Mouse (Mus musculus): ENCODE measurements around the gene Mdga2. TPM values are rescaled to one million over a fixed set of nuclear protein-coding genes. Genes with fewer than 3 reads are reported as not detected.

Mdga2 gene
- polyA plus RNA-seq, 1 experiment from 2014 or later: 8.3 TPM

DNA sequence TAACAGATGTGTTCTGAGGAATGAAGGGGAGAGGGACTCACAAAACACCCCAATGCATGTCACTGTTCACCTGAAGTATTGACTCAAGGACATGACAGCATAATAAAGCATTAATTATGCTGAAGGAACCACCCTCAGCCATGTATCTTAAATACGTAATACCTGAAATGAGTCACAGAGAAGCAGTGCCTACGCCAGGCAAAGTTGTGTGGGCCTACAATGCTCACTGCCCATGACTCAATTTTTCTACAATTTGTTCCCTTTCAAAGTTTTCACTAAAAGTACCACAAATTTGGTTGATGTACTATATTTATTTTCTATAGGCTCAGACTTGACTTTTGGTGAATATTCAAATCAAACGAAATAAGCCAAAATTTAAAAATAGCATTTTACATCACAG is 80.7 kb downstream of the Mdga2 start:
- Histone ChIP-seq H3K27ac (no peak overlapping the region), H3K36me3 (ENCODE audit: poor library complexity, severe bottlenecking) (no peaks in the 10 kb centered on the region), H3K4me2 (no peak overlapping the region), H3K9ac (no peak overlapping the region), H3K27me3 (no peaks in the 10 kb centered on the region), H3K9me3 (replicated peaks) (no peaks in the 10 kb centered on the region), H3K4me1 (no peaks in the 10 kb centered on the region), H3K4me3 (no peak overlapping the region)
- no peak for ATAC-seq
- WGBS: 91% methylated on average over 3 of the region's 3 CpGs

DNA sequence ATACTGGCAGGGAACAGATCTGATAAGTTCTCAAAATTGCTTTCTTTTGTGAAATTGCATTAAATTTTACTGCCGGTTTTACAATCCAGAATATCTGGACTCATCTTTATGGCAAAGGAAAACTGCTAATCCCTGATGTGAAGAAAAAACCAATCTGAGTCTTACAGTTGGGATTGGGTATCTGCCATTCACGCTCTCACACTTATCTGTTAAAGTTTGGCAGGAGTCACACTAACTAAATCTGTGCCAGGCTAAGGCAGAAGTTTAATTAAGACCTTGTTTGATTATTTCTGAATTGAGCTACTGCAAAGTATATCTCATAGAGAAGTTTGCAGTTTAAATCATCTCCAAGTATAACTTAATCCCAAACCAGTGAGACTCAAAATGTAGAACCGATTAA is 82.2 kb downstream of the Mdga2 start:
- H3K27ac ChIP-seq: no peak overlapping the region
- ATAC-seq: no peak

DNA sequence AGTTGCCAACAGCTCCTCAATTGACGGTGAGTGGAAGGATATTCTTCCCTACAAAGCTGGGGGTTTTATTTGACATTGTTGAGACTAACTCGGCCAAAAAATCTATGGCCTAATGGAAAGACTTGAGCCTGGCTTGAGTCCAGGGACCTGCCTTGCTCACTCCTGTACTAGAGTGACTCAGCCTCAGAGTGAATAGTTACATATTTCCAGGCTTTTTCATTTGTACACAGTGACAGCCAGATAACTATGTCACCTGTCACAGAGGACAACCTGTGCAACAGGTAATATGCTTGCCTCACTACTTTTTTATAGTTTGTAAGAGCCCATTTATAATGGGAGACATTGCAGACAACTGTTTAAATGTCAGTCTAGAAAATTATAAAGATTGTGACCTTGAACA is 94.9 kb downstream of the Mdga2 start:
- Histone ChIP-seq H3K4me2 (no peak overlapping the region), H3K9me3 (replicated peaks) (no peaks in the 10 kb centered on the region), H3K9ac (no peak overlapping the region), H3K27me3 (no peaks in the 10 kb centered on the region), H3K4me1 (no peaks in the 10 kb centered on the region), H3K27ac (no peak overlapping the region), H3K36me3 (ENCODE audit: poor library complexity, severe bottlenecking) (no peaks in the 10 kb centered on the region), H3K4me3 (no peak overlapping the region)
- 80% methylated on average over 2 of the region's 2 CpGs for WGBS
- ATAC-seq: no peak

More for the DNA sequence above, 82.2 kb downstream of the Mdga2 start:
- Histone ChIP-seq H3K4me3 (no peak overlapping the region), H3K4me1 (no peaks in the 10 kb centered on the region), H3K27me3 (no peaks in the 10 kb centered on the region), H3K36me3 (ENCODE audit: poor library complexity, severe bottlenecking) (no peaks in the 10 kb centered on the region), H3K4me2 (no peak overlapping the region), H3K9me3 (replicated peaks) (no peaks in the 10 kb centered on the region), H3K9ac (no peak overlapping the region)
- 88% methylated on average over 3 of the region's 3 CpGs for WGBS

GRCm38 (mm10) chr12:67123874-67124273 is 98.5 kb downstream of the Mdga2 start:
- H3K36me3 ChIP-seq (ENCODE audit: poor library complexity, severe bottlenecking): no peaks in the 10 kb centered on the region
- no peak overlapping the region for H3K27ac ChIP-seq
- no peak overlapping the region for H3K4me2 ChIP-seq
- no peak for ATAC-seq
- 37% methylated on average over 3 of the region's 3 CpGs for WGBS
- H3K4me1 ChIP-seq: no peaks in the 10 kb centered on the region
- H3K9me3 ChIP-seq (replicated peaks): no peaks in the 10 kb centered on the region
- H3K27me3 ChIP-seq: no peaks in the 10 kb centered on the region
- no peak overlapping the region for H3K4me3 ChIP-seq
- no peak overlapping the region for H3K9ac ChIP-seq

GRCm38 (mm10) chr12:67118652-67119515 is 103.5 kb downstream of the Mdga2 start:
- ATAC-seq: no peak
- 86% methylated on average over 6 of the region's 6 CpGs for WGBS
- H3K9me3 ChIP-seq (replicated peaks): no peaks in the 10 kb centered on the region
- no peak overlapping the region for H3K9ac ChIP-seq
- H3K4me1 ChIP-seq: no peaks in the 10 kb centered on the region
- H3K4me2 ChIP-seq: no peak overlapping the region
- H3K27me3 ChIP-seq: no peaks in the 10 kb centered on the region
- H3K27ac ChIP-seq: no peak overlapping the region
- no peak overlapping the region for H3K4me3 ChIP-seq
- H3K36me3 ChIP-seq (ENCODE audit: poor library complexity, severe bottlenecking): no peaks in the 10 kb centered on the region

- Histone ChIP-seq H3K4me3 (no peak overlapping the region), H3K27me3 (no peaks in the 10 kb centered on the region), H3K27ac (no peak overlapping the region), H3K36me3 (ENCODE audit: poor library complexity, severe bottlenecking) (no peaks in the 10 kb centered on the region), H3K4me2 (no peak overlapping the region), H3K9me3 (replicated peaks) (no peaks in the 10 kb centered on the region), H3K9ac (no peak overlapping the region), H3K4me1 (no peaks in the 10 kb centered on the region)
- 81% methylated on average over 3 of the region's 3 CpGs for WGBS
- ATAC-seq: no peak
Measured at GRCm38 (mm10) chr12:67104171-67104570, 118.2 kb downstream of the Mdga2 start.

GRCm38 (mm10) chr12:67094414-67094813 is 127.9 kb downstream of the Mdga2 start:
- no peak overlapping the region for H3K27ac ChIP-seq
- no peak overlapping the region for H3K4me3 ChIP-seq
- H3K4me2 ChIP-seq: no peak overlapping the region
- no peaks in the 10 kb centered on the region for H3K27me3 ChIP-seq
- no peaks in the 10 kb centered on the region for H3K9me3 ChIP-seq (replicated peaks)
- no peaks in the 10 kb centered on the region for H3K36me3 ChIP-seq (ENCODE audit: poor library complexity, severe bottlenecking)
- H3K9ac ChIP-seq: no peak overlapping the region
- H3K4me1 ChIP-seq: no peaks in the 10 kb centered on the region
- ATAC-seq: no peak

DNA sequence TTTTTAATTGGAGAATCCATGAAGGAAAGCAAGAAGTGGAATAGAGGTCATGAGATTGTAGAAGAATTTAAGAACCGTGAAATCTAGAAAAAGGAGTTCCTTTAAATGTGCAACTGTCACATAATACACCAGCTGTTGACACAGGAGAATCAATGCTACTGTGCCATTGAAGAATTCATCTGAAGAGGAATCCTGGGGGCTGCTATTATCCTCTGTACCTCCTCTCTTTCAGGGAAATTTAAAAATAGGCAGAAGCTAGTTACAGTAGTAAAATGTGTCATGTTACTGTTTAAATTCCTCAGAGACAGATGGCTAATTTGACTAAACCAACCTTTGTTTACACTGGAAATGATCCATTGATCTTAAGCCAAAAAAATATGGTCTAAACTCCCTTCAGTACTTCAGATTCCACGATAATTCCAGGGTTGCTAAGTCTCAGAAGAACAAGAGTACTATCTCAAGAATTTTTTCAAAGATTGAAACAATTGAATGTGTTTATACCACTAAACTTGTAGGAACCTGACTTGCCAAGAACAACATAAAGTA is 131.9 kb downstream of the Mdga2 start:
- WGBS: 54% methylated on average over 2 of the region's 2 CpGs
- no peaks in the 10 kb centered on the region for H3K4me1 ChIP-seq
- H3K27me3 ChIP-seq: no peaks in the 10 kb centered on the region
- H3K36me3 ChIP-seq (ENCODE audit: poor library complexity, severe bottlenecking): no peaks in the 10 kb centered on the region
- H3K4me3 ChIP-seq: no peak overlapping the region
- no peak overlapping the region for H3K9ac ChIP-seq
- H3K27ac ChIP-seq: no peak overlapping the region
- ATAC-seq: peak; percentile 55; the same call in 1 of the 2 replicates
- H3K9me3 ChIP-seq (replicated peaks): no peaks in the 10 kb centered on the region
- no peak overlapping the region for H3K4me2 ChIP-seq

DNA sequence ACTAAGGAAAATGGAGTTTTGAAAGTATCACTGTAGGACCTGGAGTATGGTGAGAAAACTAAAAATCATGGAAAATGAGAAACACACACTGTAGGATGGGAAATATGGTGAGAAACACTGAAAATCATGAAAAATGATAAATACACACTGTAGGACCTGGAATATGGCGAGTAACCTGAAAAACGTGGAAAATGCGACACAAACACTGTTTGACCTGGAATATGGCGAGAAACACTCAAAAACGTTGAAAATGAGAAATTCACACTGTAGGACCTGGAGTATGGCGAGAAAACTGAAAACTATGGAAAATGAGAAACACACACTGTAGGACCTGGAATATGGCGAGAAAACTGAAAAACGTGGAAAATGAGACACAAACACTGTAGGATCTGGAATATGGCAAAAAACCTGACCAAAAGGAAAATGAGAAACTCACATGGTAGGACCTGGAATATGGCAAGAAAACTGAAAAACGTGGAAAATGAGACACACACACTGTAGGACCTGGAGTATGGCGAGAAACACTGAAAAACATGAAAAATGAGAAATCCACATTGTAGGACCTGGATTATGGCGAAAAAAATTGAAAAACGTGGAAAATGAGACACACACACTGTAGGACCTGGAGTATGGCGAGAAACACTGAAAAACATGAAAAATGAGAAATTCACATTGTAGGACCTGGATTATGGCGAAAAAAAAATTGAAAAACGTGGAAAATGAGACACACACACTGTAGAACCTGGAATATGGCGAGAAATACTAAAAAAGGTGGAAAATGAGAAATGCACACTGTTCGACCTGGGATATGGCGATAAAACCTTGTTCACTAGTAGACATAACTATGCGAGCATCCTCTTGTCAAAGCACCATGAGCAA is 163.0 kb downstream of the Mdga2 start:
- Histone ChIP-seq H3K9me3 (replicated peaks) (no peaks in the 10 kb centered on the region; the same call in 1 of the 2 replicates), H3K27me3 (no peaks in the 10 kb centered on the region), H3K9ac (no peak overlapping the region), H3K4me1 (no peaks in the 10 kb centered on the region), H3K27ac (no peak overlapping the region), H3K4me3 (no peak overlapping the region), H3K4me2 (no peak overlapping the region), H3K36me3 (ENCODE audit: poor library complexity, severe bottlenecking) (no peaks in the 10 kb centered on the region)
- 60% methylated on average over 19 of the region's 19 CpGs for WGBS
- ATAC-seq: peak; percentile 90

- Histone ChIP-seq H3K4me1 (no peaks in the 10 kb centered on the region), H3K9me3 (replicated peaks) (no peaks in the 10 kb centered on the region; the same call in 1 of the 2 replicates), H3K9ac (no peak overlapping the region), H3K4me2 (no peak overlapping the region), H3K36me3 (ENCODE audit: poor library complexity, severe bottlenecking) (no peaks in the 10 kb centered on the region), H3K27me3 (no peaks in the 10 kb centered on the region), H3K4me3 (no peak overlapping the region), H3K27ac (no peak overlapping the region)
- ATAC-seq: no peak
- 84% methylated on average over 3 of the region's 3 CpGs for WGBS
Measured at GRCm38 (mm10) chr12:67056621-67057020, 165.7 kb downstream of the Mdga2 start.

DNA sequence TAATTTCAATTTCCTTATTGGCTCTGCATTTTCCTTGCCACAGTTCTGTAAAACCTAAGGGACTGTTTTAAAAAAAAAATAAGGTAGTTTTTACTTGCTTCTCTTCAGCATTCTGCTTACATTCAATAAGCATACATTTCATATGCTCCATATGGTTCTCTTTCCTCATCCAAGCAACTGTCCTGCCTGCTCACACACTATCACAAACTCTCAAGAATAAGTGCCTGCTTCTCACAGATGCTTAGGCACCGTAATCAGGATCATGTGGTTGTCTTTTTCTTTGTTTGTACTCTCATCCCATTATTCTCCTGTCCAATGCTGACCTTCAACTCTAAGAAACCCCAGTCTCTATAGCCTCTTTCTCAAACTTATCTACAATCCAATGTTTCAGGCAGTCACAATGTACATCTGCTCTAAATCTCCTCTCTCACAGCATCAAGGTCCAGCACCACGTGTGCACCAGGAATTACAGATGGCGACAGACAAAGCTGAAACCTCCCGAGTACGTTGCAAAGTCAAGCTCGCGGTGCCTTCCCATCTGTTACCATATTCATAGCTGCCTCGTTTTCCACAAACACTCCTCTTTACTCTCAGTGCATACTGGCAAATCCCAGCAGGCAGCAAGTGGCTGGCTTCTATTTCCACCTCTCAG is 177.1 kb downstream of the Mdga2 start:
- no peaks in the 10 kb centered on the region for H3K36me3 ChIP-seq (ENCODE audit: poor library complexity, severe bottlenecking)
- peak overlapping the region; percentile 40 for H3K27ac ChIP-seq
- no peaks in the 10 kb centered on the region for H3K27me3 ChIP-seq
- no peak overlapping the region for H3K9ac ChIP-seq
- ATAC-seq: peak; percentile 82
- no peak overlapping the region for H3K4me2 ChIP-seq
- no peak overlapping the region for H3K4me3 ChIP-seq
- H3K4me1 ChIP-seq: no peaks in the 10 kb centered on the region
- H3K9me3 ChIP-seq (replicated peaks): no peaks in the 10 kb centered on the region
- WGBS: 59% methylated on average over 8 of the region's 8 CpGs

DNA sequence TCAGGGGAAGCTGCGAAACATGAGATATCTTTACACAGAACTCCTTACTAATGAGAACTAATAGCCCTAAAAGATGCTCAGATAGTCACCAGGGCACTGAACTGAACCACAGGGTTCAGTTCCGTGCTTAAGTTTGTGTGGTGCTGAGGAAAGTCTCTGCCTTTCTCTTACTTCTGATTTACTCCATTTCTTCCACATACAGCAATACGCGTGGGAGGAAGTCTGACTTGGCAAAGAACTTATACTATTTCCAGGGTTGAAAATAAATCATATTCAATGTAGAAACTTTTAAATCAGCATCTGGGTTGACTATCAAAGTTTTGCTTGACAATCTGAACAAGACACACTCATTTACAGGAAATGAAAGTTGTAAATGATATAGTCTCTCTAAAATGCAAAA is 180.5 kb downstream of the Mdga2 start:
- no peak overlapping the region for H3K4me2 ChIP-seq
- H3K27me3 ChIP-seq: no peaks in the 10 kb centered on the region
- no peaks in the 10 kb centered on the region for H3K36me3 ChIP-seq (ENCODE audit: poor library complexity, severe bottlenecking)
- H3K4me1 ChIP-seq: no peaks in the 10 kb centered on the region
- H3K4me3 ChIP-seq: no peak overlapping the region
- no peak overlapping the region for H3K9ac ChIP-seq
- no peak for ATAC-seq
- 96% methylated on average over 4 of the region's 4 CpGs for WGBS
- H3K27ac ChIP-seq: no peak overlapping the region
- no peaks in the 10 kb centered on the region for H3K9me3 ChIP-seq (replicated peaks)
